Mouse (Mus musculus) megakaryocyte, embryonic 14.5 days (primary cell): ENCODE data around the gene Olfr97.

Experiments
- FLI1 ChIP-seq: IDR thresholded peaks from 2 replicates; pipeline ENCODE4 v1.6.1; 2012; ENCODE audit warnings: low read length, inconsistent platforms, mixed read lengths
- GATA1 ChIP-seq: IDR thresholded peaks from 3 replicates; pipeline ENCODE4 v1.6.1; 2012; ENCODE audit warnings: mixed read lengths, low read length, inconsistent platforms, borderline replicate concordance

DNA sequence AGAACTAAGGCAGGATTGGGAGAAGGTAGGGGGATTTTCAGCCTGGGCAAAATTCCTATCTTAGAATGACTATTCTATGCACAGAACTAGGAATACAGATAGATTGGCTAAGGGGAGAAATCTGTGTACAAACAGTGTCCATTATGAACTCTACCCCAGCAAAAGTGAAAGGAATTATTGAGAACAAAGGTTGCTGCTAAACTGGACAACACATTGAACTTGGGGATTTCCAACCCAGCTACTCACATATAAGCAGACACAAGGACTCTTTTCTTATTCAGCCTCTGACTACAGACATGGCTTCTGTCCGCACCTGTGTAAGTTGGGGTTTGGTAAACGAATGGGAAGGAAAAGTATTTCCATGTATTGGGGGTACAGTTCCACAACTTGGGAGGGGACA, 43.5 kb downstream of the Olfr97 start, which contains the start of gene Ubd:
- no peak for TF ChIP-seq GATA1
- no peak for TF ChIP-seq FLI1
